Mouse (Mus musculus): ENCODE measurements around the gene Specc1.

DNA sequence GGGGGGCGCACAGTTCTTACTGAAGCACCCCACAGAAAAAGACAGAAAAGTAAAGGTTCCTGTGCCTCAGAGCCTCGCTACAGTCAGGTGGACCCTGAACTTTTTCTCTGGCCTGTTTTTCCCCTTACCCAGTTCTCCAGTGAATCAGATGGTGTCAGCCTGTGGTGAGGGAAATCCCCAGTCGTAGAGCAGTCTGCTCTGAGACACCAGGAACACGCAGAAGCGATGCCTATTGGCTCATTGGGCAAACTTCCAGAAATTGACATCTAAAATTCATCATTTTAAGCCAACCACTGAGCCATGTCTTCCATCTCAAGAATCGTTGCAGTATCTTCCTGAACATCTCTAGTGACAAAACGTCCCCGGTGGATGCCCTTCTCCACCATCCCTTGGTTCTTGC lies 230.5 kb downstream of the Specc1 start:
- TF ChIP-seq CTCF (IDR thresholded peaks at IDR 0.05; ENCODE audit: extremely low read depth, insufficient read length, insufficient replicate concordance, low read depth, low read length), result no peak
- no peak for TF ChIP-seq POLR2A (IDR thresholded peaks at IDR 0.05; ENCODE audit: low read depth, low read length)
